Mouse (Mus musculus): Measurements from ENCODE around the gene Cfap74.

The Cfap74 gene

DNA sequence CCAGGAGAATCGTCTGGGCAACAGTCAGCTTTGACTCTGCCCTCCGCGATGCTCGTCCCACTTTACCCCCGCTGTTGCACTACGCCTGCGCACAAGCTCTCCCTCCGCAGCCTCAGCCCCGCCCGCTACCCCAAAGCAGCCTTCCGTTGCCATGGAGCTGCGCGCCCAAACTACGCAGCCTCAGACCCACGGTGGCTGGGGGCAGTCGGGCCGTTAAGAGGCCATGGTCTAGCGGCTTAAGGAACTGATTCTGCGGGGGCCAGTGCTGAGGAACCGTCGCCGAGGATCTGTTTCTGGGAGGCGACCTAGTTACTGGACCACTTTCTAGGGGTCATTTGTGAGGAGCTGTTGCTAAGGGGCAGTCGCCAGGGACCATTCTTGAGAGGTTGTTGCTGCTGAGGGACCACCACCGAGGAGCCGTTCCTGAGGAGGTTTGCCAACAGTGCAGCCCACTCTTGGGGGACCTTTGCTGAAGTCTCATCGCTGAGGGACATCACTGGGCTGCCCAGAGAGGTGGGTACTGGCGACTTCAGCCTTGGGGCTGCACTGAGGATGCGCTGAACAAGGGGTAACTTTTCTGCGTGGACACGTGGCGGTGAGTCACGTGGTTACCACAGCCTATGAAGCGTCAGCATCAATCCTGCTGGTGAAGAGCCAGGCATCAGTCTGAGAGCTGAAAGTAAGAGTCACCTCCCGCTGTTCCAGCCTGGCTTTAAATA lies at the start of gene Cfap74:
Cfap74 (plus strand) TSS at position 133 of the 719 bp plus-strand sequence.
- DNase-seq (ENCODE audit: low read depth, low spot score), result peak; percentile 86

GRCm38 (mm10) chr4:155359560-155360464 lies 49.2 kb upstream of the Cfap74 start:
- no peak for DNase-seq (ENCODE audit: low read depth, low spot score)

- no peak for DNase-seq (ENCODE audit: low read depth, low spot score)
Observed at GRCm38 (mm10) chr4:155360856-155361255, 48.1 kb upstream of the Cfap74 start.

DNA sequence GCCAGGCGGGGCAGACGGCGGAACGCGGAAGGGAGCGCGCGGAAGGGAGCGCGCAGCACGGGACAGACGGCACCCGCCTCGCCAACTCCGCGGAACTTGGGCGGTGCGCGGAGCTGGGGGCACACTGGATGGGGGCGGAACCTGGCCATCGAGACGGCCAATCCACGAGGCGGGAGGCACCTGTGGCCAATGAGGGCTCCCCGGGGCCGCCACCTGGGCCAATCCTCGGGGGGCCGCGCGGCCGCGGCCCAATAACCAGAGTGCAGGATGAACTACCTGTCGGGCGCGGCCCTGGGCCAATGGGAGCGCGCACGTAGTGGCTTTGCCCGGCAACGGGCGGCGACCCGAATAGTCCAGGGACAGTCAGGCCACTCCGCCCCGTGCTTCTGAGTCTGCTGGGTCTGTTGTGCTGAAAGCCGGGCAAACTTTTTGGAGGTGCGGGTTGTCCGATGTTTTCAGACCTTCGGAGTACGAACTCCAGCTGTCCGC lies 47.6 kb upstream of the Cfap74 start, which contains the start of gene Prkcz:
Prkcz (minus strand) TSS at position 59 of the 489 bp plus-strand sequence.
- DNase-seq (ENCODE audit: low read depth, low spot score), result peak; percentile 84

- DNase-seq (ENCODE audit: low read depth, low spot score), result no peak
Observed at GRCm38 (mm10) chr4:155362443-155362842, 46.5 kb upstream of the Cfap74 start.

DNA sequence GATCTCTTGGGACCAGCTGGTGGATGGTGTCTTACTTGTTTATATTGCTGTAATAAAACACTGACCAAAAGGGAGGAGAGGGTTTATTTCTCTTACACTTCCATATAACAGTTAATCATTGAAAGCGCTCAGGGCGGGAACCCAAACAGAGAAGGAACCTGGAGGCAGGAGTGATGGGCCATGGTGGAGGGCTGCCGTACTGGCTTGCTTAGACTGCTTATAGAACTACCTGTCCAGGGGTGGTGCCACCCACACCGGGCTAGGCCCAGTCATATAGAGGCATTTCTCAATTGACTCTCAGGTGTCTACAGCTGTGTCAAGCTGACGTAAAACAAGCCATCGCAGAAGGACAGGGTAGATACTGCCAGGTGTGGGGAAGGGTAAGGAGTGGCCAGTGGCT lies 42.2 kb upstream of the Cfap74 start:
- DNase-seq (ENCODE audit: low read depth, low spot score), result no peak

DNA sequence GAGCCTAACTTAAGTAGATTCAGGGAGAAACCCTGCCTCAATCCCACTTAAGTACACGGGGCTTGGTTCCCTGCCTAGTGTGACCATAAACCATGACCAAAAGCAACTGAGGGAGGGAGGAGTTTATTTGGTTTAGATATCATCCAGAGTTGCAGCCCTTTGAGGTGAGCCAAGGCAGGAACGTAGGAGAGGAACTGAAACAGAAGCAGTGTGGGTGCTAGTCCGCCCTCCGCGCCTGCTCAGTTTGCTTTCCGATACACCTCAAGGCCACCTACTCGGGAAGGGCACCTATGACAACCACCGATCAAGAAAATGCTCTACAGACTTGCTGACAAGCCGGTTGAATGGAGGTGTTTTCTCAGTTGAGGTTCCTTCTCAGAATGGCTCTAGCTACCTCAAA lies 41.3 kb upstream of the Cfap74 start:
- DNase-seq (ENCODE audit: low read depth, low spot score), result no peak

GRCm38 (mm10) chr4:155368684-155369083 lies 40.3 kb upstream of the Cfap74 start:
- DNase-seq (ENCODE audit: low read depth, low spot score), result peak; percentile 51

GRCm38 (mm10) chr4:155370737-155371715 lies 38.0 kb upstream of the Cfap74 start:
- no peak for DNase-seq (ENCODE audit: low read depth, low spot score)

GRCm38 (mm10) chr4:155371797-155372735 lies 36.9 kb upstream of the Cfap74 start:
- no peak for DNase-seq (ENCODE audit: low read depth, low spot score)

GRCm38 (mm10) chr4:155381974-155382373 lies 27.0 kb upstream of the Cfap74 start:
- no peak for DNase-seq (ENCODE audit: low read depth, low spot score)

DNA sequence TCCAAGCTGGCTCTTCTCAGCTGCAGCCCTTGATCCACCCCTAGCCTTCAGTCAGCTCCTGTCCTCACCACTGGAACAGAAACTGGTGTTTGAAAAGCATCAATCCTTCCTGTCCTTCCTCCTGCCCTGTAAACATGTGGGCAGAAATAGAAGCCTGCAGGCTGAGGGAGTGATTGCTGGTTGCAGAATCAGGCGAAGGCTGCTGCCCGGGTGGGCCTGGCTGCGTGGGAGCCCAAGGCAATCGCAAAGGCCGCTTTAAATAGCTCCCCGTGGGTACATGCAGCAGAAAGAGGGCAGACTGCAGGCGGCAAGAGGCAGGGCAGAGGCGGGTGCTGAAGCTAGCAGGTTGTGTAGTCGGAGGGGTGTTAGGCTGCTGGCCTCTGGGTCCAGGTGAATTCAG lies 26.2 kb upstream of the Cfap74 start:
- no peak for DNase-seq (ENCODE audit: low read depth, low spot score)

DNA sequence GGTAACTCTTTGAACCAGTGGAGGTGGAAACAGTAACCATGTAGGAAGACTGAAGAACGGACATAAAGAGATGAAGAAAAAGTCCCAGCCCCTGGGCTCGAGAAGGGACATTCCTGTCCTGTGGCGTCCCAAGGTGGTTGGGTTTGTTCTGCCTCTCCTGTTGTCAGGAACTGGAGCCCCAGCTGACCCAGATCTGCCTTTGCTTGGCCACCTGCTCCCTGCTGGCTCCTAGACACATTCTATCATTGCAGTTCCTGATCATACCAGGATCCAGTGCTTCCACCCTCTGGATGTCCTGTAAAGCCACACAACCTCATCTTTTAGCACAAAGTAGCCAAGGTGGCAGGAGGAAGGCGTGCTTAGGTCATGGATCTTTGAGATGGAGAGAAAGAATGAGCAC lies 25.7 kb upstream of the Cfap74 start:
- DNase-seq (ENCODE audit: low read depth, low spot score), result no peak

DNA sequence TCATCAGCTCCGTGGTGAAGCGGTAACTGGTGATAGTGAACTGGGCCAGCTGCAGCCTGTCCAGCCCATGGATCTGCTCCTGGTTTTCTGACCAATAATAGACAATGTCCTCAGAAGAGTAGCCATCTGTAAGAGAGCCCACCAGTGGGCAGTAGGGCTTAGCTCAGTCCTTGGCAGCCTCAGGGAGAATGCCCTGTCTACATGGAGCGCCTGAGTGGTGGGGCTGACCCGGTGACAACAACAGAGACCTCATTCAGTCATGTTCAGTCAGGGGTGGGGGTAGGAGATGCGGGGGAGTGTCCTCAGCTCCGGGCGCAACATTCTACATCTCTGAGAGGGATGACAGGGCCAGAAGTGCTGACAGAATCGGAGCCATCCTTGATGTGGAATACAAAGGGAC lies 21.8 kb upstream of the Cfap74 start:
- DNase-seq (ENCODE audit: low read depth, low spot score), result no peak

GRCm38 (mm10) chr4:155395471-155395870 lies 13.5 kb upstream of the Cfap74 start:
- DNase-seq (ENCODE audit: low read depth, low spot score), result no peak

DNA sequence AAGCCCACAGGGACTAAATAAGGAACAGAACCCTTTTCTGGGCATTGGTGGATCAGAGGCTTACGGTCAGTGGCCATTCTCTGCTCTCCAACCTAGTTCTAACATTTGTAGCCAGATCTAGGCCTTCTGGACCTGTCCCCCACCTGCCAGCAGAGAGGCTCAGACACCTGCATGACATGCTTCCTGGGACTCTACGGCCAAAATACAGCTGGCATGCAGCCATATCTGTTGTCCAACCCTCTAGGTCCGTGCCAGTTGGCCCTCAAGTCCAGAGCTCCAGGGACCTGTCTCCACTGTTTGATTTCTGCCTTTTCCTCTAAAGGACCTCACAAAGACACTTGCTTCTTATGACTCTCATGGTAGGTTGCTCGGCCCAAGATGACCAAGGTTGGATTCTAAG lies 12.2 kb upstream of the Cfap74 start:
- no peak for DNase-seq (ENCODE audit: low read depth, low spot score)

DNA sequence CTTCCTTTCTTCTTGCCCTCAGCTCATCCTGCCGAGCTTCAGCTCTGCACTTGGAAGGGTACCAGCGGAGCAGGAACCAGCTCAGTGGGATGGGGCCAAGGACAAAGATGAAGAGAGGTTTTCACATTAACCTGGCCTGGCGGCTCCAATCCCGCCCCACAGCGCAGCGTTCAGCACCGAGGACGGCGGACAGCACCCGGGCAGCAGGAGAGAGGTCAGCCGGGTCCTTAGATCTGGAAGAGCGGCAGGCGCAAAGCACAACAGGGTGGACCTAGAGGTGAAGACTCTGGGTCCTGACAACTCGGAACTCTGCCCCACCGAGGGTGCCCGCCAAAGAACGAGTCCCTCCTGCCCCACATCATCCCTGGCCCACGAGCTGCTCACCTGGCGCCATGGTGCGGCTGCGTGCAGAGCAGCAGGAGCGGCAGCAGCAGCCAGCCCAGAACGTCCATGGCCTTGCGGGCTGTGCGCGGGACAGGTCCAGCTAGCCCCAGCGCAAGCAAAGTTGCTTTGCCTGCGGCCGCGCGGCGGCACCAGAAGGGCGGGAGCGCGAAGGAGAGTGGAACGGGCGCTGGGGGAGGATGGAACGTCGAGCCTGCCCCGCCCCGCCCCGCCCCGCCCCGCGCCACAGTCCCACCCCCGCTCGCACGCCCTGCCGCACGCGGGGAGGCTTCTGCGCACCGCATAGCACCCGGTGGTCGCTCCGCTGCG lies 11.3 kb upstream of the Cfap74 start, which contains the start of gene Gabrd:
Gabrd (minus strand) TSS at position 602 of the 711 bp plus-strand sequence.
- DNase-seq (ENCODE audit: low read depth, low spot score), result peak; percentile 62

DNA sequence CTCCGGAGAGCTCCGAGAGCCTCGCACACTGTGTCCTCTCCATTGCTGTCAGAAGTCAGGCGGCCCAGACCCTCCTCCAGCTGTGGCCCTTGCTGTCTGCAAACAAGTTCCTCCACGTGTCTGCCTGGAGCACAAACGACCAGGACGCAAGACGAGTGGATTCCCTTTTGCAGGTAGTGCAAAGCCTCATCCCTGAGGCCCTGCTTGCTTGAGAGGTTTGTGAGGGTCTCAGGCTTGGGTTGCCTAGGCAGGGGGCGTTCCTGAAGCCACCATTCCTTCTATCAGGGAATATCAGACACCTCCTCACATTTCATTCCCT lies 10.8 kb upstream of the Cfap74 start:
- no peak for DNase-seq (ENCODE audit: low read depth, low spot score)

DNA sequence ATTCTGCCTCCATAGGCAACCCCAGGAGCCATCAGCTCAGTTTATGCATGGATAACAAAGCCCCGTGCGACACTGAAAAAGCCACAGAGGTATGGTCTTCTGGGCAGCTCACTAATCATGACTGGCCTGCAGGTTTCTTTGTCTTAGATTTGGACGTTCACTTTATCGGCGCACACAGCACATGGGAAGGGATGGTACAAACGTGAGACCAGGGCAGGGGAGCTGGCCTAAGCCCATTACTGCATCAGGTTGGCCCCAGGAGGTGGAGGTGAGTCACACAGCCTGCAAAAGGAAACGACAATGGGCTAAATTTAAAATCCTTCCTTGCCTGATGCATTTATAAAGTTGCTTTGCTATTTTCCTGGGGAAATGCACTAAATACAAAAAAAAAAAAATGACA lies 7.9 kb upstream of the Cfap74 start:
- no peak for DNase-seq (ENCODE audit: low read depth, low spot score)

DNA sequence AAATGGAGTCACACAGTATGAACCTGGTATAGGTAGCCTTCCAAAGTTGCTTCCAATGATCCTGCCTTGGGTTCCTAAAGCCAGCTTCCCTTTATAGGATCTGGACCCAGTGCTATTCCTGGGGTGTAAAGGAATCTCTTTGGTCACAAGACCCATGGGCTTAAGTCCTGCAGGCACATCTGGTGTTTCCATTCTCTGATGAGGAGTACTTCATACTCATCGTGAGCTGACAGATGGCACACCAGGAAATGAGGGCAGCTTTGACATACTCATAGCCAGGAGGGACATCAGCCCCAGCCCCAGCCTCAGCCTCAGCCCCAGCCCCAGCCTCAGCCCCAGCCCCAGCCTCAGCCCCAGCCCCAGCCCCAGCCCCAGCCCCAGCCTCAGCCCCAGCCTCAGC lies 6.5 kb upstream of the Cfap74 start:
- DNase-seq (ENCODE audit: low read depth, low spot score), result no peak
